Mouse (Mus musculus): Measurements from ENCODE around the gene Gse1. TPM values are rescaled to one million over a fixed set of nuclear protein-coding genes. Genes with fewer than 3 reads are reported as not detected.

Gene Gse1
- total RNA-seq, 2 experiments from 2014 or later = 146 to 158 TPM

- Histone ChIP-seq H3K27ac (peak overlapping the region; percentile 90), H3K4me3 (no peak overlapping the region)
- DNase-seq (ENCODE audit: low spot score in 2 of 2) = no peak
- TF ChIP-seq CTCF (conservative IDR thresholded peaks at IDR 0.05) = no peak
These were observed 77.6 kb downstream of the Gse1 start for GRCm38 (mm10) chr8:120305800-120306385.

DNA sequence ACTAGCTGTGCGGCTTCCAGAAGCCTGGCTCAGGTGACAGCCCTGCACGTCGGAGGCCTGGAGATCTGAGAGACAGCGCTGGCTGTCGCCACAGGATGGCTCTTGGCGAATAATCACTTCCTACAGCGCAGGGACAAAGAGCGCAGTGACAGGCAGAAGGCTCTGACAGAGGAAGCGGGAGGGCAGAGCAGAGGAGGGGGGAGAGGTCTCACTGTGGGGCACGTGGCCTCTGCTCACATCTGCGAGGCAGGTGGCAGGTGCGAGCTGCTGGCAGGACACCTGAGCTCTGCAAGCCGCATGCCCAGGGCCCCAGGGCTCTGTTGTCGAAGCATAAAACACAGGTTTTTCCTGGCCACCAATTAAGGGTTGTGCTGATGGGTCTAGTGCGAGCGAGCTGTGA, 78.8 kb downstream of the Gse1 start:
- Histone ChIP-seq H3K27ac (peak overlapping the region; percentile 88), H3K4me3 (no peak overlapping the region)
- TF ChIP-seq CTCF (conservative IDR thresholded peaks at IDR 0.05) = 0 out of 2 replicates have a peak, but pooled peaks have one; percentile 7
- no peak for DNase-seq (ENCODE audit: low spot score in 2 of 2)

DNA sequence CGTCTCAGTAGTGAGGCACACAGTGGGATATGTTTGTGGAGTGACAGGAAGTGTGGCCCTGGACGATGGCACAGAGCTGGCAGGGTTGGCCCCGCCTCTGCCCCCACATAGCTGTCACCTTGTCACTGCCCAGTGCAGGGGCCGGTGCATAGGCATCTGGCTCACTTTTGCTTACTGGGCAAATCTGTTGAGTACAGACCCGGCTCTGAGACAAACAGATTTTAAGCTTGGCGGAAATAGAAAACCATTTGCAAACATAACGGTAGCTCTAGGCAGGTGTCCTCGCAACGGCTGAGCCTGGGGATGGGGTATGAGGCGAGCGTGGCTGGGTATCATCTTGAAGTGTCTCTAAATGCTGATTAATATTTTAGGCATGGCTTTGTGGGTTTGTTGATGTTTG, 79.3 kb downstream of the Gse1 start:
- no peak overlapping the region for H3K4me3 ChIP-seq
- no peak for DNase-seq (ENCODE audit: low spot score in 2 of 2)
- peak overlapping the region; percentile 88 for H3K27ac ChIP-seq
- TF ChIP-seq CTCF (conservative IDR thresholded peaks at IDR 0.05) = no peak

GRCm38 (mm10) chr8:120308131-120308530, 79.9 kb downstream of the Gse1 start:
- no peak for DNase-seq (ENCODE audit: low spot score in 2 of 2)
- peak overlapping the region; percentile 88 for H3K27ac ChIP-seq
- no peak for TF ChIP-seq CTCF (conservative IDR thresholded peaks at IDR 0.05)

DNA sequence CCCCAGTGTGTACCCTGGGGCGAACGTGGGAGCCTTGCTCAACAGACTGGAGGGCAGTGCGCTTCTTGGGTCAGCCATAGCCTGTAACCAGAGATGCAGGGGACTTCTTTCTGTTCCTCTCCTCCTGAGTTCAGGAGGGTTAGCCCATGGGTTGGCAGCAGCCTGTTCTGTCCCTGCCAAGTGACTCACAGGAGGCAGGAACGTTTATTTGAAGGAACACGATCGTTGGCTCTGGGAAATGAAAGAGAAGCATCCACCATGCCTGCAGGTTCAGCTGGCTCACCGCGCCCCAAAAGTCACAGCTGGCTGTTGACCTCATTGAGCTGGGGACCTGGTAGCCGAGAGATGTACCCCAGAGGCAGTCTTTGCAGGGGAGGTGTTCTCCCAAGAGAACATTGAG, 80.3 kb downstream of the Gse1 start:
- no peak overlapping the region for H3K4me3 ChIP-seq
- no peak for DNase-seq (ENCODE audit: low spot score in 2 of 2)
- peak overlapping the region; percentile 88 for H3K27ac ChIP-seq
- TF ChIP-seq CTCF (conservative IDR thresholded peaks at IDR 0.05) = no peak

More at GRCm38 (mm10) chr8:120308131-120308530, 79.9 kb downstream of the Gse1 start:
- no peak overlapping the region for H3K4me3 ChIP-seq

DNA sequence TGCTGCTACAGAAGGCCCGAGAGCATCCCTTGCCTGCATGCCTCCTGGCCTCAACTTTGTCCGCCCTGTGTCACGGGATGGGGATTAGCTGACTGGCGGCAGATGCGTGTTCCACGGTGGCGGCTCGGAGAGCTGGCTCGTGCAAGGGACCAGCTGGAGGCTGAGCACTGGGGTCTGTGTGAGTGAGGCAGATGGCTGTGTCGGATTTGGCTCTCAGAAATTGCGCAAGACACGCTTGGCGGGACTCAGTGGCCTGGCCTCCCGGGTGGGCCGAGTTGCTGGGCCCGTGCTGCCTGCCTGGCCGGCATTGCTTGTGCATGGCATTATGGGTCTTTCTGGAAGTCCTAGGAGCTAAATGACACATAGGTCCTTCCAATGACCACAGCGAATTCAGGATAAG, 81.1 kb downstream of the Gse1 start:
- Histone ChIP-seq H3K27ac (peak overlapping the region; percentile 88), H3K4me3 (no peak overlapping the region)
- no peak for TF ChIP-seq CTCF (conservative IDR thresholded peaks at IDR 0.05)
- DNase-seq (ENCODE audit: low spot score in 2 of 2) = peak; percentile 55 to 66

- Histone ChIP-seq H3K27ac (peak overlapping the region; percentile 88), H3K4me3 (no peak overlapping the region)
- TF ChIP-seq CTCF (conservative IDR thresholded peaks at IDR 0.05) = no peak
- no peak for DNase-seq (ENCODE audit: low spot score in 2 of 2)
These were observed 81.8 kb downstream of the Gse1 start for GRCm38 (mm10) chr8:120310063-120310462.

GRCm38 (mm10) chr8:120312452-120312851, 84.2 kb downstream of the Gse1 start:
- Histone ChIP-seq H3K27ac (no peak overlapping the region), H3K4me3 (no peak overlapping the region)
- DNase-seq (ENCODE audit: low spot score in 2 of 2) = no peak
- TF ChIP-seq CTCF (conservative IDR thresholded peaks at IDR 0.05) = no peak

- TF ChIP-seq CTCF (conservative IDR thresholded peaks at IDR 0.05) = no peak
- DNase-seq (ENCODE audit: low spot score in 2 of 2) = no peak
- Histone ChIP-seq H3K27ac (no peak overlapping the region), H3K4me3 (no peak overlapping the region)
These were observed 85.4 kb downstream of the Gse1 start for GRCm38 (mm10) chr8:120313674-120314073.

DNA sequence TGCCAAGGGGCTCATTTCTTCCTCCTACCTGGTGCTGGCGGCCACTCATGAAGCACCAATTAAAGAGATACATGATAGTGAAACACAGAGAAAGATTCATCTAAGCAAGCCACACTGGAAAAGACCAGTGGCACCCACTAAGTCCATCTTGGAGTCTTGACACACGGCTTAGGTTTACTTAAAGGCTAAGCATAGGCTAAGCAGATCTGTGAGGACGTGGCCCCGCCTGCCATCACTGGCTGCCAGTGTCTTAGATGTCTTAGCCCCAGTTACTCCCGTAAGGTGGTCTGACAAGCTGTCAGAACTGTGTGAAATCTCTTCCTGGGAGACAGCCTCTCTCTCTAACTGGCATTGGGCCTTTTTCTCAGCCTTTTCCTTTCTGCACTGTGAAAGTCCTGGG, 86.7 kb downstream of the Gse1 start:
- TF ChIP-seq CTCF (conservative IDR thresholded peaks at IDR 0.05) = no peak
- H3K27ac ChIP-seq = no peak overlapping the region

GRCm38 (mm10) chr8:120315644-120316043, 87.4 kb downstream of the Gse1 start:
- TF ChIP-seq CTCF (conservative IDR thresholded peaks at IDR 0.05) = peak; percentile 74
- Histone ChIP-seq H3K4me3 (no peak overlapping the region), H3K27ac (no peak overlapping the region)
- DNase-seq (ENCODE audit: low spot score in 2 of 2) = no peak

More for the DNA sequence above, 86.7 kb downstream of the Gse1 start:
- no peak for DNase-seq (ENCODE audit: low spot score in 2 of 2)
- H3K4me3 ChIP-seq = no peak overlapping the region

DNA sequence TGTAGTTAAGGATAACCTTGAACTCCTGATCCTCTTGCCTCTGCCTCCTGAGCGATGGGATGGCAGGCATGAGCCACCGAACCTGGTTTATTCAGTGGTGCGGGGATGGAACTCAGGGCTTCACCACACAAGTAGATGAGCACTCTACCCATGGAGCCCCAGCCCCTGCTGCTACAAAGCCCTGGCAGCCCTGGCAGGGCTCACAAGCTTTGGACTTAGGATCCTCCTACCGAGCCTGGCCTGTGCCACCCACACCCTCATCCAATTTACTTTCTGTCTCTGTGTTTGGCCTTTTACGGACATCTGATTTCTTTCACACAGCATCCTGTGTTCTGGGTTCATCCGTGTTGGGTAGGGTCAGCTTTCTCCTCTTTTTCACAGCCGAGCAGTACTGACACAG, 88.5 kb downstream of the Gse1 start:
- TF ChIP-seq CTCF (conservative IDR thresholded peaks at IDR 0.05) = no peak
- Histone ChIP-seq H3K4me3 (no peak overlapping the region), H3K27ac (peak overlapping the region; percentile 70)
- DNase-seq (ENCODE audit: low spot score in 2 of 2) = no peak

- no peak overlapping the region for H3K4me3 ChIP-seq
- TF ChIP-seq CTCF (conservative IDR thresholded peaks at IDR 0.05) = no peak
- no peak for DNase-seq (ENCODE audit: low spot score in 2 of 2)
- peak overlapping the region; percentile 70 for H3K27ac ChIP-seq
These were observed 89.0 kb downstream of the Gse1 start for GRCm38 (mm10) chr8:120317118-120317824.

- no peak for TF ChIP-seq CTCF (conservative IDR thresholded peaks at IDR 0.05)
These were observed 90.3 kb downstream of the Gse1 start for GRCm38 (mm10) chr8:120318476-120318991.

More at GRCm38 (mm10) chr8:120318476-120318991, 90.3 kb downstream of the Gse1 start:
- Histone ChIP-seq H3K4me3 (no peak overlapping the region), H3K27ac (no peak overlapping the region)
- DNase-seq (ENCODE audit: low spot score in 2 of 2) = no peak
